Mouse (Mus musculus) spleen, adult 2 months (tissue): ENCODE data around the gene Slc16a12. TPM values are rescaled to one million over a fixed set of nuclear protein-coding genes. Genes with fewer than 3 reads are reported as not detected.
A peak's percentile ranks its signal among the peaks of the same experiment; 100 is the strongest.

Experiments
- DNase-seq, 2 experiments: peaks; one replicate each; pipeline versions ENCODE4 v3.0.0 to v3.0.0-alpha.2; 2012 to 2021; ENCODE audit warnings: low spot score in 2 of 2, low read depth in 1 of 2
- H3K27ac ChIP-seq: fragments of 200-500 bp; 2 replicates; pipeline ENCODE4 v1.5.1; 2012; ENCODE audit warnings: low read length, inconsistent platforms; ENCODE audit not compliant: insufficient read depth
- H3K27me3 ChIP-seq: fragments of 200-500 bp; 2 replicates; pipeline ENCODE4 v1.6.1; 2012; ENCODE audit warnings: mild to moderate bottlenecking, moderate library complexity, low read length, inconsistent platforms; ENCODE audit not compliant: control insufficient read depth, insufficient read depth
- H3K36me3 ChIP-seq: fragments of 200-500 bp; 2 replicates; pipeline ENCODE4 v1.6.1; 2012; ENCODE audit warnings: mild to moderate bottlenecking, low read length, inconsistent platforms; ENCODE audit not compliant: control insufficient read depth, insufficient read depth
- H3K4me1 ChIP-seq: fragments of 200-500 bp; 2 replicates; pipeline ENCODE4 v1.6.1; 2011; ENCODE audit warnings: inconsistent platforms; ENCODE audit not compliant: control insufficient read depth, insufficient read depth, insufficient read length
- H3K4me3 ChIP-seq: fragments of 200-500 bp; 2 replicates; pipeline ENCODE4 v1.5.1; 2011; ENCODE audit warnings: mild to moderate bottlenecking, inconsistent platforms; ENCODE audit not compliant: insufficient read depth, insufficient read length; ENCODE audit errors: extremely low read depth
- CTCF ChIP-seq: fragments of 200-500 bp; IDR thresholded peaks from 2 replicates; pipeline ENCODE4 v1.5.1; 2011; ENCODE audit warnings: mild to moderate bottlenecking, inconsistent platforms; ENCODE audit not compliant: insufficient read depth, insufficient read length, insufficient replicate concordance; ENCODE audit errors: extremely low read depth
- POLR2A ChIP-seq: fragments of 200-500 bp; IDR thresholded peaks from 2 replicates; pipeline ENCODE4 v1.6.1; 2011; ENCODE audit warnings: low read depth, low read length, inconsistent platforms
- WGBS: fragments of 180-500 bp; shearing (Covaris S2); methylation state at CpG from one replicate; pipeline ENCODE4 v1.1.7; 2018; 5-methylcytosine and 5-hydroxymethylcytosine counted together
- polyA plus RNA-seq: library from polyadenylated mRNA; depleted of rRNA; stranded (reverse); fragments of >200 nt; gene quantifications from 2 replicates; pipeline ENCODE4 v1.2.3, GENCODE M21; 2012; rRNA removed

Slc16a12 gene
- polyA plus RNA-seq, 1 experiment: 0.27 TPM

DNA sequence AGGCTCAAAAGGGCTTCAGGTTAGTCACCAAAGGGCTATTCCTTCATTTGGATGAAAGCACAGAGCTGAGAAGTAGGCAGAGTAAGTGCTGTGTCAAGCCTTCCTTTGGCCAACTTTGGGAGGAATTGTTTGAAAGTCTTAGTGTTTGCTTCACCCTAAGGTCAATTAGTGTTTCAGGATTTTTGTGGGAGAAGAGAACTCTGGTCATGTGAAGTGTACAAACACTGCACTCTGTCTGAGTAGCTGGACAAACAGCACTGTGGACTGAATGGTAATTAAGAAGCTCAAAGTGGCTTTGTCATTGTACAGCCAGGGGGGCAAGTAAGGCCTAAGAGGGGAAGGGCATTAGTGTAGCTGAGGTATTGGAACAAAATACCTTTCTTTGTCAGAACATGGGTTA lies 115.6 kb downstream of the Slc16a12 start:
- Histone ChIP-seq H3K36me3 (no peaks in the 10 kb centered on the region), H3K27ac (no peak overlapping the region), H3K4me1 (no peaks in the 10 kb centered on the region), H3K27me3 (no peaks in the 10 kb centered on the region), H3K4me3 (no peak overlapping the region)
- TF ChIP-seq POLR2A: no peak
- TF ChIP-seq CTCF: no peak
- DNase-seq: no peak

DNA sequence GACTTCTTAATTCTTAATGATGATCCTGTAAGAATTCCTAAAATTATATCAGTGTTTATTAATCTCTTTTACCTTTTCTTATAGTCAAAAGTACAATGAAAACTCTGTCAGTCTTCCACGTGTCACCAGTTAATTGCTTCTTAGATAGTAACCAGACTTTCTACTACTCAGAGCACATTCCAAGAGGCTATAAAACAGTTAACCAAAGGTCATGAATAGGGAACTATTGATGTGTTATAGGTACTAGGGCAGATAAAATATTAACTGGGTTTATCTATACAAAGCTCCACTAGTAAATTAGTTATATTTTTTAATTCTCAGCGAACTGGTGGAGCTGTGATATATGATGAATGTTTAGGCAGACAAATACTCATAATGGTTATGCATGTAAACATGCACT lies 119.6 kb downstream of the Slc16a12 start:
- TF ChIP-seq POLR2A (no peak), CTCF (no peak)
- DNase-seq: no peak
- no peak overlapping the region for H3K4me3 ChIP-seq
- peaks cover 3% of the 10 kb centered on the region; the same call in 1 of the 2 replicates for H3K4me1 ChIP-seq
- H3K27ac ChIP-seq: no peak overlapping the region
- H3K27me3 ChIP-seq: no peaks in the 10 kb centered on the region
- WGBS: 92% methylated on average over 2 of the region's 2 CpGs
- H3K36me3 ChIP-seq: no peaks in the 10 kb centered on the region

- no peak for DNase-seq
- peaks cover 3% of the 10 kb centered on the region; the same call in 1 of the 2 replicates for H3K4me1 ChIP-seq
- 51% methylated on average over 4 of the region's 4 CpGs for WGBS
- H3K4me3 ChIP-seq: no peak overlapping the region
- H3K36me3 ChIP-seq: no peaks in the 10 kb centered on the region
- H3K27me3 ChIP-seq: no peaks in the 10 kb centered on the region
- H3K27ac ChIP-seq: peak overlapping the region; percentile 2; the same call in 1 of the 2 replicates
- TF ChIP-seq CTCF (no peak), POLR2A (no peak)
Measured at GRCm38 (mm10) chr19:34624663-34625062, 122.4 kb downstream of the Slc16a12 start.

DNA sequence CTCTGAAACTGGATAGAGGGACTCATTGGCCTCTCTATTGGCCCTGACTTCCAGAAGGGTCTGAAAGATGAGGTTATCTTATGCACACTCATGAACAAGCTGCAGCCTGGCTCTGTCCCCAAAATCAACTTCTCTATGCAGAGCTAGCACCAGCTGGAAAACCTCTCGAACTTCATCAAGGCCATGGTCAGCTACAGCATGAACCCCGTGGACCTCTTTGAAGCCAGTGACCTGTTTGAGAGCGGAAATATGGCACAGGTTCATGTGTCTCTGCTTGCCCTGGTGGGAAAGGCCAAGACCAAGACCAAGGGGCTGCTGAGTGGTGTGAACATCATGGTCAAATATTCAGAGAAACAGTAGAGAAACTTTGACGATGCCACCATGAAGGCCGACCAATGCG lies 123.3 kb downstream of the Slc16a12 start:
- DNase-seq: no peak
- TF ChIP-seq POLR2A (no peak), CTCF (no peak)
- Histone ChIP-seq H3K4me3 (no peak overlapping the region), H3K36me3 (no peaks in the 10 kb centered on the region), H3K4me1 (peaks cover 3% of the 10 kb centered on the region; the same call in 1 of the 2 replicates), H3K27me3 (no peaks in the 10 kb centered on the region), H3K27ac (peak overlapping the region; percentile 65)
- 91% methylated on average over 6 of the region's 6 CpGs for WGBS

- no peak overlapping the region for H3K4me3 ChIP-seq
- H3K27ac ChIP-seq: no peak overlapping the region
- 91% methylated on average over 5 of the region's 5 CpGs for WGBS
- no peak for TF ChIP-seq CTCF
- no peak for TF ChIP-seq POLR2A
- DNase-seq: no peak
- no peaks in the 10 kb centered on the region for H3K36me3 ChIP-seq
- H3K4me1 ChIP-seq: peaks cover 3% of the 10 kb centered on the region; the same call in 1 of the 2 replicates
- H3K27me3 ChIP-seq: no peaks in the 10 kb centered on the region
Measured at GRCm38 (mm10) chr19:34620871-34621270, 126.2 kb downstream of the Slc16a12 start.

Other genes starting within 250 kb of the Slc16a12 start
- 24.7 and 30.2 TPM in 2 replicates for gene Lipa, start 219.8 kb downstream of the Slc16a12 start, polyA plus RNA-seq
- 0.83 TPM in 2 replicates for gene Ifit2, start 196.6 kb downstream of the Slc16a12 start, polyA plus RNA-seq
- 2.8 and 3.3 TPM in 2 replicates for gene Ifit3, start 163.8 kb downstream of the Slc16a12 start, polyA plus RNA-seq
- gene Ifit1bl1, start 145.3 kb downstream of the Slc16a12 start, polyA plus RNA-seq: 1.9 and 2.2 TPM in 2 replicates
- gene Ifit3b, start 139.3 kb downstream of the Slc16a12 start, polyA plus RNA-seq: 0.68 and 0.70 TPM in 2 replicates
- 0.05 and 0.11 TPM in 2 replicates for gene Ifit1bl2, start 106.5 kb downstream of the Slc16a12 start, polyA plus RNA-seq
- 2.0 and 2.4 TPM in 2 replicates for gene Ifit1, start 106.4 kb downstream of the Slc16a12 start, polyA plus RNA-seq
- gene Pank1, start 132.2 kb upstream of the Slc16a12 start, polyA plus RNA-seq: 0.47 and 0.75 TPM in 2 replicates
- gene Kif20b, start 175.1 kb upstream of the Slc16a12 start, polyA plus RNA-seq: 0.32 and 0.47 TPM in 2 replicates